In genomic region chr15:99813639-99814038, GRCm38 (mm10) we compare ENCODE assay signal across 1 mouse cellular context.
TF ChIP-seq lines count a peak whose summit lies in the region.

No protein-coding gene starts in this region.

TF ChIP-seq in MEL, 35 proteins besides CTCF, POLR2A, EP300 and RAD21 (continued from another document):
- TF ChIP-seq USF1 (IDR thresholded peaks at IDR 0.05; ENCODE audit: low read depth, low read length) = no peak
- TF ChIP-seq E2F4 (IDR thresholded peaks at IDR 0.05; ENCODE audit: borderline replicate concordance, low read depth, low read length) = no peak
- no peak for TF ChIP-seq ZNF384 (IDR thresholded peaks at IDR 0.05; ENCODE audit: low read depth, low read length)
- no peak for TF ChIP-seq ZMIZ1 (IDR thresholded peaks at IDR 0.05; ENCODE audit: low read depth, low read length)
- TF ChIP-seq ETS1 (IDR thresholded peaks at IDR 0.05; ENCODE audit: low read depth, low read length) = no peak
